Mouse (Mus musculus) heart, postnatal 0 days (tissue): ENCODE data around the gene Defb25.

Experiments
- CTCF ChIP-seq: IDR thresholded peaks from 2 replicates; pipeline ENCODE4 v1.5.1; 2016; ENCODE audit warnings: antibody characterized with exemption, control low read depth, low read depth
- EP300 ChIP-seq: IDR thresholded peaks from 2 replicates; pipeline ENCODE4 v1.6.1; 2016; ENCODE audit warnings: antibody characterized with exemption, low read depth

DNA sequence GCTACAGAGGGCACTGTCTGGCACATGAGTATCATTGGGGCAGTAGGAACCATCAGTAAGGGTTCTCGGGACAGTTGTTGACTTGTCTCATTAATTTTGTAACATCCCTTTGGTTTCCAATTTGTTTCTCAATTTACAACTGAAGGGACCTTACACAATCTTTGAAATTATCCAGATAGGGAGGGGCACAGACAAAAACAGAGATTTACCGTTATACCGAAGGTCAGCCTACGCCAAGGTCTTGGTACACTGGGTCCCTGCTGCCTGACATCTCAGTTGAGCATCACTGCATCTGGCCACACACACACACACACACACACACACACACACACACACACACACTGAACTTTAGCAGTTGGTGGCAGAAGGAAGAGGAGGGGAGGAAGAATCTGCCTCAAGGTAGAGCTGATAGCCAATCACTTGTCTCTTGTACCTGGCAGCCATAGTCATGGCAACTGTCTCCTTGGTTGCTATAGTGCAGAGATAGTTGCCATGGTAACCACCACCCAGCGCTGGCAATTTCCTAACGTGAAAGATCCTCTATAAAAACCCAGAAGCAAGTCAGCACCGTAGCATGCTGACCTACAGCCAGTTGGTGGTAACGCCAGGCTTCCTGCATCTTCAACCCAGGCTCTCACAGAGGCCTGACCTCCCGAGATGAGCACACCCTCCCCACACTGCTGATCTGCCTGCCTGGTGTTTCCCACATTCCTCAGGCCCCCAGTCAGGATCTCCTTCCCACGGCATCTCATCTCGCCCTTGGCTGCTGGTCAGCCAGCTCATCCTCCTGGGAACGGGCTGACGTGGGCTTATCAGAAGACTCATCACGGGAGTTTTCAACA lies 31.2 kb upstream of the Defb25 start:
- TF ChIP-seq CTCF (no peak), EP300 (no peak)
